Mouse (Mus musculus) megakaryocyte, embryonic 14.5 days (primary cell): ENCODE data around the gene Bri3. TPM values are rescaled to one million over a fixed set of nuclear protein-coding genes. Genes with fewer than 3 reads are reported as not detected.

Experiments used
- H3K27me3 ChIP-seq: replicated peaks from 2 replicates; pipeline ENCODE3; 2012; ENCODE audit warnings: inconsistent platforms
- H3K36me3 ChIP-seq: replicated peaks from 2 replicates; pipeline ENCODE3; 2012; ENCODE audit warnings: low read length, inconsistent platforms, mixed read lengths
- H3K4me1 ChIP-seq: 2 replicates; pipeline ENCODE4 v1.6.1; 2012; ENCODE audit warnings: inconsistent platforms
- H3K4me3 ChIP-seq: replicated peaks from 2 replicates; pipeline ENCODE3; 2012; ENCODE audit warnings: moderate library complexity, mild to moderate bottlenecking, inconsistent platforms
- H3K9me3 ChIP-seq: 2 replicates; pipeline ENCODE4 v1.6.1; 2012; ENCODE audit warnings: inconsistent platforms
- FLI1 ChIP-seq: IDR thresholded peaks from 2 replicates; pipeline ENCODE4 v1.6.1; 2012; ENCODE audit warnings: low read length, inconsistent platforms, mixed read lengths
- GATA1 ChIP-seq: IDR thresholded peaks from 3 replicates; pipeline ENCODE4 v1.6.1; 2012; ENCODE audit warnings: mixed read lengths, low read length, inconsistent platforms, borderline replicate concordance
- polyA plus RNA-seq: library from polyadenylated mRNA; stranded (reverse); fragments of >175 nt; gene quantifications from 2 replicates; pipeline ENCODE4 v1.2.3, GENCODE M21; 2012; ENCODE audit warnings: low replicate concordance; ENCODE audit not compliant: insufficient read depth

The Bri3 gene
- polyA plus RNA-seq, 1 experiment: 100 TPM

DNA sequence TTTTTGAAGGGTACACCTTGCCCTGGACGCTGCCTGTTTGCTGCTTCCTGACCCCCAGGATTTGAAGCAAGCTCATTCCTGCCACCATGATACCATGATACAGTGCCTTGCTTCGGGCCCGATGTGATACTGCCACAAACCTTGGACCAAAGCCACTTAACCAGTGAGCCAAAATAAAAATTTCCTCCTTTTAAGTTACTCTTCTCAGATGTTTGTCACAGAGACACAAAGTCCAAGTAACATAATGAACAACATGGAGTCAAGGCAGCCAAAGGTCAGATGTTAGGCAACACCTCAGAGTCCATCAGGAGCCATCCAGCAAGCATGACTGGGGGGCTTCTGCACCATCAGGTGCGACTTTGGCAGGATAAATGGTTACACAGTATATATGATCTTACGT is 11.7 kb upstream of the Bri3 start:
- H3K4me3 ChIP-seq: no peak overlapping the region

GRCm38 (mm10) chr5:144234222-144234621 is 10.0 kb upstream of the Bri3 start:
- no peaks in the 10 kb centered on the region for H3K36me3 ChIP-seq
- no peaks in the 10 kb centered on the region for H3K4me1 ChIP-seq
- H3K27me3 ChIP-seq: peaks cover 6% of the 10 kb centered on the region
- H3K9me3 ChIP-seq: peaks cover 14% of the 10 kb centered on the region
- TF ChIP-seq GATA1 (no peak), FLI1 (no peak)
- H3K4me3 ChIP-seq: no peak overlapping the region

More for the DNA sequence above, 11.7 kb upstream of the Bri3 start:
- H3K27me3 ChIP-seq: peaks cover 5% of the 10 kb centered on the region
- no peaks in the 10 kb centered on the region for H3K4me1 ChIP-seq
- TF ChIP-seq GATA1: no peak
- no peak for TF ChIP-seq FLI1
- H3K9me3 ChIP-seq: peaks cover 8% of the 10 kb centered on the region
- no peaks in the 10 kb centered on the region for H3K36me3 ChIP-seq

GRCm38 (mm10) chr5:144234714-144235113 is 9.5 kb upstream of the Bri3 start:
- H3K4me1 ChIP-seq: no peaks in the 10 kb centered on the region
- no peak overlapping the region for H3K4me3 ChIP-seq
- no peaks in the 10 kb centered on the region for H3K36me3 ChIP-seq
- H3K9me3 ChIP-seq: peaks cover 14% of the 10 kb centered on the region
- no peak for TF ChIP-seq GATA1
- TF ChIP-seq FLI1: no peak
- peaks cover 6% of the 10 kb centered on the region for H3K27me3 ChIP-seq

DNA sequence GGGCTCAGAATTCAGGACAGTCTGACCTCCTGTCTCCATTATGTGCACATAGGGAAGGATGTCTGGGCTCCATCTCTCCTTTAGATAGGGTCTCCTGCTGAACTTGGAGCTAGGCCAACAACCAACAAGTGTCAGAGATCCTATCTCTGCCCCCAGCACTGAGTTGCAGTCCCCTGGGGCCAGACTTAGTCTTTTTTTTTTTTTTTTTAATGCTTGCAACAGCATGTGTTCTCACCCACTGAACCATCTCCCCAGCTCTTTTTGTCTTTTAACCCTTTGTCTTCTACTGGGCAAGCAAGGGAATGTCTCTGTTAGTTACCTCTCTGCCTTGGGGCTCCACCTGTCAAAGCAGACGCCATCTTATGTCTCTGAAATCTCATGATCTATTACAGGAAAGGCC is 5.3 kb upstream of the Bri3 start:
- Histone ChIP-seq H3K4me1 (no peaks in the 10 kb centered on the region), H3K36me3 (no peaks in the 10 kb centered on the region), H3K4me3 (no peak overlapping the region), H3K27me3 (peaks cover 4% of the 10 kb centered on the region), H3K9me3 (peaks cover 10% of the 10 kb centered on the region)
- no peak for TF ChIP-seq GATA1
- no peak for TF ChIP-seq FLI1

GRCm38 (mm10) chr5:144245592-144245991 is 1.4 kb downstream of the Bri3 start:
- 0 out of 2 replicates have a peak, but pooled peaks cover 3% of the 10 kb centered on the region for H3K4me1 ChIP-seq
- no peak for TF ChIP-seq GATA1
- no peak for TF ChIP-seq FLI1
- peaks cover 12% of the 10 kb centered on the region for H3K9me3 ChIP-seq
- H3K4me3 ChIP-seq: no peak overlapping the region
- H3K36me3 ChIP-seq: no peaks in the 10 kb centered on the region
- no peaks in the 10 kb centered on the region for H3K27me3 ChIP-seq

- Histone ChIP-seq H3K9me3 (peaks cover 9% of the 10 kb centered on the region), H3K4me1 (peaks cover 9% of the 10 kb centered on the region), H3K36me3 (no peaks in the 10 kb centered on the region), H3K27me3 (no peaks in the 10 kb centered on the region), H3K4me3 (no peak overlapping the region)
- TF ChIP-seq FLI1: no peak
- TF ChIP-seq GATA1: no peak
Observed at GRCm38 (mm10) chr5:144246669-144247068, 2.4 kb downstream of the Bri3 start.

DNA sequence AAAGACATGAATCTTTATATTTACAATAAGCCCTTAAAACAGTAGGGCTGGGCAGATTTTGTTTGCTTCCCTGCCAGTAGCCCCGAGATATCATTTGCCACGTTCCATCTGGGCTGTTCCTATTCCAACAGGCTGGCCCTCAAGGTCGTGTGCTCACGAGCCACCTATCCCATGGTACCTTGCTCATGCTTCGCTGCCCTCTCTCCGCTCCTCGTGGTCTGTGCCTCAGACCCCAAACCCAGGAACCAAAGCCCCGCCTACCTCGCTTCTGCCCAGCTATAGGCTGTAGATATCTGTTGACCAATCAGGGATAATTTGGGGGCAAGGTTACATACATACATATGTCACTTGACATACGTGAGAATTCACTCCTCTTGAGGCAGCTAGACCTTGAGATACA is 3.1 kb downstream of the Bri3 start:
- Histone ChIP-seq H3K4me3 (no peak overlapping the region), H3K36me3 (no peaks in the 10 kb centered on the region), H3K4me1 (peaks cover 15% of the 10 kb centered on the region), H3K27me3 (no peaks in the 10 kb centered on the region), H3K9me3 (peaks cover 9% of the 10 kb centered on the region)
- TF ChIP-seq GATA1 (no peak), FLI1 (no peak)

- Histone ChIP-seq H3K27me3 (no peaks in the 10 kb centered on the region), H3K9me3 (peaks cover 9% of the 10 kb centered on the region), H3K4me3 (no peak overlapping the region), H3K36me3 (no peaks in the 10 kb centered on the region), H3K4me1 (peaks cover 22% of the 10 kb centered on the region)
- TF ChIP-seq FLI1 (no peak), GATA1 (no peak)
Observed at GRCm38 (mm10) chr5:144247906-144248585, 3.8 kb downstream of the Bri3 start.

- Histone ChIP-seq H3K4me3 (no peak overlapping the region), H3K4me1 (peaks cover 34% of the 10 kb centered on the region), H3K9me3 (peaks cover 9% of the 10 kb centered on the region), H3K36me3 (no peaks in the 10 kb centered on the region), H3K27me3 (no peaks in the 10 kb centered on the region)
- no peak for TF ChIP-seq GATA1
Observed at GRCm38 (mm10) chr5:144249871-144250270, 5.6 kb downstream of the Bri3 start.

GRCm38 (mm10) chr5:144251876-144252577 is 7.8 kb downstream of the Bri3 start:
- H3K4me1 ChIP-seq: peaks cover 46% of the 10 kb centered on the region
- H3K4me3 ChIP-seq: peak overlapping the region; percentile 19
- TF ChIP-seq GATA1 (no peak), FLI1 (no peak)
- no peaks in the 10 kb centered on the region for H3K36me3 ChIP-seq
- no peaks in the 10 kb centered on the region for H3K27me3 ChIP-seq
- H3K9me3 ChIP-seq: peaks cover 9% of the 10 kb centered on the region
